7 mouse cellular contexts compared by ENCODE assay signal in the genomic region with DNA sequence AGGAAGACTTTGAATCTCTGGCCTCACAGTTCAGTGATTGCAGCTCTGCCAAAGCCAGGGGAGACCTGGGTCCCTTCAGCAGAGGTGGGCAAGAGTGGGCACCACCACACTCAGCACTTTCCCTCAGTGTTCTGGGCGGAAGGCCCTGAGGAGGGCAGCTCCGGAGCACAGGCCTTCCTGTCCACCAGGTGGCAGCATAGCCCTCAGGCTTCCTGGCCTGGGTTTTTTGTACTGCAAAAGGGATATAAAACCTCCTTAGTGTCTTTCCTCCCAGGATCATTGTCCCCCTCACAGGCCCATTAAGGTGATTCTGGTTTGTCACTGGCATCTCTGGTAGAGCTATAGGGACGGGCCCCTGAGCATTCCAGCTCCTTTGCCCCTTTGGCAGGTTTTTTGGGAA. TPM values are rescaled to one million over a fixed set of nuclear protein-coding genes. Genes with fewer than 3 reads are reported as not detected.
DNase-seq lines count a peak whose midpoint lies in the region; ATAC-seq and TF ChIP-seq lines count a peak whose summit lies in the region.

No protein-coding gene starts in this region.

- ATAC-seq in CD4-positive, CD25-positive, alpha-beta regulatory T cell, adult 4 months: peak; percentile 62

- intact Hi-C loops in gastrocnemius, postnatal 36 days (cut with DNase I): loop anchor here (2.0 to 10.0 kb wide), 2 partner anchors 64 to 172 kb away; no protein-coding TSS in a partner anchor

- peak overlapping the region; percentile 86 for H3K27ac ChIP-seq in layer of hippocampus, adult 2 months

- DNase-seq in MEL-GATA-1-ER (ENCODE audit: extremely low read depth, low read depth): peak; percentile 24
- DNase-seq in embryo, embryonic 10 days (ENCODE audit: low spot score): peak; percentile 76
- DNase-seq in gastrocnemius, postnatal 36 days: peak; percentile 41 to 45
- DNase-seq in layer of hippocampus, adult 2 months (ENCODE audit: low spot score in 2 of 2): peak; percentile 69 to 84
- peak; percentile 60 to 72 for DNase-seq in lung, postnatal 4 days
- peak; percentile 87 to 88 for DNase-seq in right cerebral cortex, adult 2 months (ENCODE audit: low spot score in 2 of 2)

- H3K4me3 ChIP-seq in layer of hippocampus, adult 2 months: no peak overlapping the region

- TF ChIP-seq CTCF in layer of hippocampus, adult 2 months (conservative IDR thresholded peaks at IDR 0.05): peak; percentile 97

RNA-seq across cellular contexts. Expression of a gene that starts 10.4 kb away (rescaled TPM):
- polyA plus RNA-seq in CD4-positive, CD25-positive, alpha-beta regulatory T cell, adult 4 months (2017; shearing (Covaris generic)): 10 to 100 TPM; 19.7 to 22.9 TPM
- 10 to 100 TPM; 12.6 to 13.4 TPM for total RNA-seq in gastrocnemius, postnatal 36 days (2021)
- 10 to 100 TPM; 32.8 to 34.0 TPM for total RNA-seq in layer of hippocampus, adult 2 months (2021)

RNA-seq across cellular contexts. Expression of a gene that starts 17.8 kb away (rescaled TPM):
- 10 to 100 TPM; 54.4 to 79.2 TPM for polyA plus RNA-seq in CD4-positive, CD25-positive, alpha-beta regulatory T cell, adult 4 months (2017; shearing (Covaris generic))
- 1 to 10 TPM; 4.7 to 6.0 TPM for total RNA-seq in gastrocnemius, postnatal 36 days (2021)
- 10 to 100 TPM; 25.5 to 27.7 TPM for total RNA-seq in layer of hippocampus, adult 2 months (2021)

RNA-seq across cellular contexts. Expression of a gene that starts 19.6 kb away (rescaled TPM):
- 100 to 1,000 TPM; 274 to 342 TPM for polyA plus RNA-seq in CD4-positive, CD25-positive, alpha-beta regulatory T cell, adult 4 months (2017; shearing (Covaris generic))
- 100 to 1,000 TPM; 163 to 198 TPM for total RNA-seq in gastrocnemius, postnatal 36 days (2021)
- 100 to 1,000 TPM; 277 to 326 TPM for total RNA-seq in layer of hippocampus, adult 2 months (2021)

Comparison
In these comparisons a context has a peak if more than half of its experiments do, and no peak if none do; other contexts are left out.
1. DNase-seq: peak in every context shown above with its lines; median percentile 88 in right cerebral cortex, adult 2 months; 76 in layer of hippocampus, adult 2 months; 76 in embryo, embryonic 10 days; 66 in lung, postnatal 4 days; 43 in gastrocnemius, postnatal 36 days; 24 in MEL-GATA-1-ER.